Mouse (Mus musculus): ENCODE results near the gene Olfr938. TPM values are rescaled to one million over a fixed set of nuclear protein-coding genes. Genes with fewer than 3 reads are reported as not detected.

Olfr938 gene
- not detected in 2 replicates for polyA plus RNA-seq (2014; fragmentation: Nextera tagmentation; extraction: Ambion mirVana)

- Histone ChIP-seq H3K4me1 (replicated peaks; ENCODE audit: control insufficient read depth, insufficient read depth, low read length) (no peaks in the 10 kb centered on the region), H3K36me3 (replicated peaks; ENCODE audit: control insufficient read depth, insufficient read depth) (no peaks in the 10 kb centered on the region), H3K27me3 (ENCODE audit: control insufficient read depth, insufficient read depth, low read length) (no peaks in the 10 kb centered on the region), H3K4me3 (replicated peaks; ENCODE audit: low read length) (no peak within 1 kb of the TSS), H3K27ac (no peak within 1 kb of the TSS), H3K9me3 (ENCODE audit: control insufficient read depth, low read length) (no peaks in the 10 kb centered on the region), H3K4me2 (replicated peaks) (no peak within 1 kb of the TSS), H3K9ac (no peak within 1 kb of the TSS)
- WGBS: 91% methylated on average over 2 of the region's 2 CpGs
- DNase-seq (ENCODE audit: low spot score) (no peak), ATAC-seq (ENCODE audit: low FRiP score) (no peak)
Observed at GRCm38 (mm10) chr9:39078787-39079186, at the start of gene Olfr938. TSS of gene Olfr938 (minus strand) at chr9:39078887.

- H3K36me3 ChIP-seq (replicated peaks; ENCODE audit: control insufficient read depth, insufficient read depth): no peaks in the 10 kb centered on the region
- no peak within 1 kb of the TSS for H3K9ac ChIP-seq
- no peak for DNase-seq (ENCODE audit: low spot score)
- H3K4me1 ChIP-seq (replicated peaks; ENCODE audit: control insufficient read depth, insufficient read depth, low read length): no peaks in the 10 kb centered on the region
- no peak within 1 kb of the TSS for H3K4me2 ChIP-seq (replicated peaks)
- no peak for ATAC-seq (ENCODE audit: low FRiP score)
- no peaks in the 10 kb centered on the region for H3K9me3 ChIP-seq (ENCODE audit: control insufficient read depth, low read length)
- H3K27me3 ChIP-seq (ENCODE audit: control insufficient read depth, insufficient read depth, low read length): no peaks in the 10 kb centered on the region
- H3K4me3 ChIP-seq (replicated peaks; ENCODE audit: low read length): no peak within 1 kb of the TSS
- H3K27ac ChIP-seq: no peak within 1 kb of the TSS
Observed at GRCm38 (mm10) chr9:39127831-39128230, 49.1 kb upstream of the Olfr938 start, which contains the start of gene Olfr27. TSS of gene Olfr27 (plus strand) at chr9:39128131.

- ATAC-seq (ENCODE audit: low FRiP score): no peak
Observed at GRCm38 (mm10) chr9:39127326-39127725, 48.6 kb upstream of the Olfr938 start.

GRCm38 (mm10) chr9:39064851-39065250 is 13.8 kb downstream of the Olfr938 start, which contains the start of gene Olfr937:
TSS of gene Olfr937 (minus strand) at chr9:39064951.
- Histone ChIP-seq H3K36me3 (replicated peaks; ENCODE audit: control insufficient read depth, insufficient read depth) (no peaks in the 10 kb centered on the region), H3K4me3 (replicated peaks; ENCODE audit: low read length) (no peak within 1 kb of the TSS), H3K27me3 (ENCODE audit: control insufficient read depth, insufficient read depth, low read length) (no peaks in the 10 kb centered on the region), H3K9me3 (ENCODE audit: control insufficient read depth, low read length) (no peaks in the 10 kb centered on the region), H3K4me2 (replicated peaks) (no peak within 1 kb of the TSS), H3K4me1 (replicated peaks; ENCODE audit: control insufficient read depth, insufficient read depth, low read length) (no peaks in the 10 kb centered on the region), H3K27ac (no peak within 1 kb of the TSS), H3K9ac (no peak within 1 kb of the TSS)
- ATAC-seq (ENCODE audit: low FRiP score) (no peak), DNase-seq (ENCODE audit: low spot score) (no peak)
- 86% methylated on average over 1 of the region's 1 CpGs for WGBS

More at GRCm38 (mm10) chr9:39127326-39127725, 48.6 kb upstream of the Olfr938 start:
- Histone ChIP-seq H3K27me3 (ENCODE audit: control insufficient read depth, insufficient read depth, low read length) (no peaks in the 10 kb centered on the region), H3K27ac (no peak overlapping the region), H3K4me3 (replicated peaks; ENCODE audit: low read length) (no peak overlapping the region), H3K36me3 (replicated peaks; ENCODE audit: control insufficient read depth, insufficient read depth) (no peaks in the 10 kb centered on the region), H3K4me2 (replicated peaks) (no peak overlapping the region), H3K9me3 (ENCODE audit: control insufficient read depth, low read length) (no peaks in the 10 kb centered on the region), H3K4me1 (replicated peaks; ENCODE audit: control insufficient read depth, insufficient read depth, low read length) (no peaks in the 10 kb centered on the region), H3K9ac (no peak overlapping the region)
- WGBS: 89% methylated on average over 1 of the region's 1 CpGs
- DNase-seq (ENCODE audit: low spot score): no peak

Small RNAs within 50 kb of the gene (microRNA-seq; reads per million reads assigned to microRNA genes)
- gene Gm25032: not detected
- not detected for gene Gm25529

Other genes starting within 250 kb of the Olfr938 start
- gene Olfr924, start 234.4 kb downstream of the Olfr938 start, polyA plus RNA-seq (2014; fragmentation: Nextera tagmentation; extraction: Ambion mirVana): not detected in 2 replicates
- gene Olfr26, start 223.8 kb downstream of the Olfr938 start, polyA plus RNA-seq (2014; fragmentation: Nextera tagmentation; extraction: Ambion mirVana): not detected in 2 replicates
- not detected in 2 replicates for gene Olfr926, start 201.8 kb downstream of the Olfr938 start, polyA plus RNA-seq (2014; fragmentation: Nextera tagmentation; extraction: Ambion mirVana)
- gene Olfr930, start 149.1 kb downstream of the Olfr938 start, polyA plus RNA-seq (2014; fragmentation: Nextera tagmentation; extraction: Ambion mirVana): not detected in 2 replicates
- not detected in 2 replicates for gene Olfr933, start 106.6 kb downstream of the Olfr938 start, polyA plus RNA-seq (2014; fragmentation: Nextera tagmentation; extraction: Ambion mirVana)
- gene Olfr934, start 90.6 kb downstream of the Olfr938 start, polyA plus RNA-seq (2014; fragmentation: Nextera tagmentation; extraction: Ambion mirVana): not detected in 2 replicates
- not detected in 2 replicates for gene Olfr935, start 79.2 kb downstream of the Olfr938 start, polyA plus RNA-seq (2014; fragmentation: Nextera tagmentation; extraction: Ambion mirVana)
- not detected in 2 replicates for gene Olfr146, start 55.5 kb downstream of the Olfr938 start, polyA plus RNA-seq (2014; fragmentation: Nextera tagmentation; extraction: Ambion mirVana)
- gene Olfr937, start 13.9 kb downstream of the Olfr938 start, polyA plus RNA-seq (2014; fragmentation: Nextera tagmentation; extraction: Ambion mirVana): not detected in 2 replicates
- gene Olfr27, start 49.2 kb upstream of the Olfr938 start, polyA plus RNA-seq (2014; fragmentation: Nextera tagmentation; extraction: Ambion mirVana): not detected in 2 replicates
- not detected in 2 replicates for gene Olfr943, start 87.4 kb upstream of the Olfr938 start, polyA plus RNA-seq (2014; fragmentation: Nextera tagmentation; extraction: Ambion mirVana)
- gene Olfr944, start 123.0 kb upstream of the Olfr938 start, polyA plus RNA-seq (2014; fragmentation: Nextera tagmentation; extraction: Ambion mirVana): not detected in 2 replicates
- not detected in 2 replicates for gene Olfr1537, start 171.1 kb upstream of the Olfr938 start, polyA plus RNA-seq (2014; fragmentation: Nextera tagmentation; extraction: Ambion mirVana)
- not detected in 2 replicates for gene Olfr945, start 197.9 kb upstream of the Olfr938 start, polyA plus RNA-seq (2014; fragmentation: Nextera tagmentation; extraction: Ambion mirVana)
- not detected in 2 replicates for gene Olfr948, start 247.2 kb upstream of the Olfr938 start, polyA plus RNA-seq (2014; fragmentation: Nextera tagmentation; extraction: Ambion mirVana)